Mouse (Mus musculus) cerebellum, postnatal 25 days (tissue): Measurements from ENCODE around the gene Scg5.

Experiments used
- DNase-seq, 2 experiments: peaks; one replicate each; pipeline ENCODE4 v3.0.0; 2021; ENCODE audit warnings: mixed read lengths in 2 of 2

Gene Scg5

DNA sequence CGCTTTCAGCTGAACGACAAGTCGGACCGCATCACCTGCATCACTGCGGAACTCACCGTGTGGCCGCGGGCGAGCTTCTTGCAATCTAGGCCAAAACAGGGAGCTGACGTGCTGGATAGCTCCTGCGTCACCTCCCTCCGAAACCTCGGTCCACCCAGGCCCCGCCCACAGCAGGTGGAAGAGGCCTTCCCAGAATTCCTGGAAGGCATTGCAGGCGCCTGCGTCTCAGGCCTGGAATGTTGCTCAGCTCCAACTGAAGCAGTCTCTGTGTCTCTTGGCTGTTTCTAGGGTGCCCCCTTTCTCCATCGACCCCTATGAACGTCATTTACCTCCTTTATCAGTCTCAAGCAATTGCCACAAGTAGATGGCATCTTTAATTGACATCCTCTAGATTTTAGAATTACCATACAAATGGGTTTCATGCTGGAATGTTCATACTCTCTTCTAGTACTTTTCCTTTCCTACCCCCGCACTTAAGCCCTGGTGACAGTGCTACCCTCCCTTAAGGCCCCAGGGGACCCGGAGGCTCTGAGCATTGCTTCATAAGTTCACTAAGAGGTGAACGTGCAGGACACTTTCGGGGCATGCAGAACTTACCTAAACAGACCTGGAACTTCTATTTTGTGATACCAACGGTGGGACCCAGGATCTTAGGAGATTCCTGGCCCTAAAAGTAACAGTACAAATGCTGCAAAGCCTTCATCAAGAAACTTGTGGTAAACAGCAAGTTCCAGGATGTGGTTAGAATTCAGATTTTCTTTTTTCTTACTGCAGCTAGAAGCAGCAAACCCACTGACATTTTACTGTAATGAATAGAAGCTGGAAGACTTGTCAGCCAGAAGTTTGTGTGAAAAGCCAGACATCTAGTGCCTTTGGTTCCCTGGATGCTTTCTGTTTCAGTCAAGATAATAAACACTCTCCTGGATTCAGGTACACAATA, at the start of gene Scg5:
TSS of gene Scg5 (minus strand) at position 179 of the 940 bp plus-strand sequence.
- DNase-seq = peak; percentile 93 to 96

- DNase-seq = no peak
Measured at GRCm38 (mm10) chr2:113870115-113870514, 41.2 kb upstream of the Scg5 start.

- no peak for DNase-seq
Measured at GRCm38 (mm10) chr2:113868404-113868803, 39.5 kb upstream of the Scg5 start.

DNA sequence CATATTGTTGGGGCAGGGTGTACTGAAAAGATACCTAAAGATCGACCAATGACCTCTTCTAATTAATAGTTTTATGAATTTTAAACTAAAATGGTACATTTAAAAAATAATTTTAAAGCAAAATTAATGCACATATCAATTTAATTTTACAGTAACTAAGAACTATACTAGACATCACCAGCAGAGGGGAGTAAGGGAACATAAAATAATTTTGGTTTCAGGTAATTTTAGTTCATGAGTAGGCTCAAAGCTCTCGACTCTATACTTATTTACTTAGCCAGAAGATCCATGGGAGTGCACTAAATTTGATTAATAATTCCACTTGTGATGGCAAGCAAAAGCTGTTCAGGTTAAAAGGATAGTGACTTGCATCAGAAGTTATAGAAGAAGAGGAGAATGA, 37.2 kb upstream of the Scg5 start:
- no peak for DNase-seq

DNA sequence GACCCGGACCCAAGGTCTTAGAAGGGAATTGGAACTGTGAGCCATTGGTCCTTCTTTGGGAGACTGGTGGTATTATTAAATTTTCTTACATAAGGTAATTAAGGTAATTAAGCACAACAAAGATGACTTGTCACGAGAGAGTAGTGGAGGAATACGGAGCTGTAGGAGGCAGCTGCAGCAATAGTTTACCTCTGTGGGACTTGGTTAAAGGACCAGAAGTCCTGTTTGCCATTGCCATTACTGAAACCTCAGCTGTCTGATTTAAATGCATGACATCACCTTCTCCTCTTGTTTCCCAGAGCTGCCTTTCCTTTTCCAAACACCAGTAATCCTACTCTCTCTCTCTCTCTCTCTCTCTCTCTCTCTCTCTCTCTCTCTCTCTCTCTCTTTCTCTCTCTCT, 20.2 kb upstream of the Scg5 start:
- DNase-seq = no peak

- peak; percentile 93 to 94 for DNase-seq
Measured at GRCm38 (mm10) chr2:113848245-113849121, 19.6 kb upstream of the Scg5 start, which contains the start of gene Arhgap11a. TSS of gene Arhgap11a (minus strand) at chr2:113848661.

DNA sequence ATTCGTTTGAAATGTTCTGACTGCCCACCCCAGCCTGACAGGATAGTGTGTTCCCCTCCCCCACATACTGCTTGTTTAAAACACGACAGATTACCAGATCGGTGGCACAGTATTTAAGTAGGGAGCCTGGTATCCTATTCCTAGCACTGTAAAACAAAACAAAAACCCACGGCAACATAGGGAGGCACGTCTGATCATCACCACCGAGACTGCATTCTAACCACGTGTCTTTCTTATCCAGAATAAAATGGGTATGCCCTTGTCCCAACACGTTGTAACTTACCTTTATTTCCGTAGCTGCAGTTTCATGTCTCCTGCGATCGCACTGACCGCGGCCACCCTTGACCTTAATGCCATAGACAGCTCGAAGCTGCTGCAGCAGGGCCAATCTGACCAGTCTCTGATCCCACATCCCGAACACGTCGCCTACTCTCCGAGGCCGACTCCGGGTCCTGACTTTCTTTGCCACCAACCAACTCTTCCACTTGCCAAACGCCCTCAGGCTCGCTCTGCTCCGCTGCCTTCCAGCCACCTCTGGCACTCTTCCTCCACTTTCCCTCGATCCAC, 18.8 kb upstream of the Scg5 start:
- peak; percentile 15 to 17 for DNase-seq

DNA sequence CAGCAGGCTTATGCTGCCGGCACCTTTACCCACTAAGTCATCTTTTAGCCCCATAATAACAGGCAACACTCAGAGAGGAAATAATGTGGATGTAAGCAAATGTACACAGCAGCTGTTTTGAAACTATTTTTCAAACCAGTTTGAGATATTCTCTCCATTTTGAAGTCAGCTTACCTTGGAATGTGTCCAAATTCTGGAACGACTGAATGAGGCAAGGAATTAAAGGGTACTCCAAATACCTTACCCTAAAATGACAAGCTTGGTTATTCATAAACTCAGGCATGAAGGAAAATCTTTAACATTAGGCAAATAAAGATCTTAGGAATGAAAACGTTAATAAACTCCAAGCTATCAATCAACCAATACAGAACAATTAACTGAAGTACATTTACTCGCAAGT, 16.2 kb upstream of the Scg5 start:
- no peak for DNase-seq

DNA sequence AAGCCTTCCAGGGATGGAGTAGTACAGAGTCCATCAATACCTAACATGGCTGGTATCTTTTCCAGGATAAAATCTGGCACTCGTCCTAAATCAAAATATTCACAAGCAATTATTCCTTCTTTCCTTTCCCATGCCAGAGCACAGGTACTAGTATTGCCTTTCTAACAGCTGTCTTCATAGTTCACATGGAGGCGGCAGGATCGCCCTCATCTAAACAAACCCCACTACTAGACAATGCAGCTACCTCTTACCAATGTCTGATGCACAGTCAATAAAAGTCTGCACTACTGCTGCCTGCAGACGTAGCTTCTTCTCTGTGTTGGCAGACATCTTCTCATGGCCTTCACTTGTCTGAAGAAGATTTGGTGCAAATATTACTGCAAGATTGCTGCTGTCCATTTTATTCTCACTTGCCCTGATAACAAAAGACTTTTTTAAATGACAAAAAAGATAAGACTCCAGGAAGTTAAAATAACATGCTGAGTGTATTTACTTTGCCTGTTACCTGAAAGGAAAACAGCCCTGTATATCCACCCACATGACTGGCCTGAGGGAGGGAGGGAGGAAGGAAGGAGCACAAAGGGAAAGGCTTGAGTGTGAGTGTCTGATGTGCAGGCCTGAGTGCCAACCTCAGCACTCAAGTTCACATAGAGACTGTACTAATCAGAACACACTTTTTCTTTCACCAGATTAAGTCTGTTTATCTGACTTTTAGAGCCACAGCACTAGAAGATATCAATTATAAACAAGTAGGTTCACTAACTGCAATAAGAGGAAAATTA, 12.9 kb upstream of the Scg5 start:
- DNase-seq = no peak

DNA sequence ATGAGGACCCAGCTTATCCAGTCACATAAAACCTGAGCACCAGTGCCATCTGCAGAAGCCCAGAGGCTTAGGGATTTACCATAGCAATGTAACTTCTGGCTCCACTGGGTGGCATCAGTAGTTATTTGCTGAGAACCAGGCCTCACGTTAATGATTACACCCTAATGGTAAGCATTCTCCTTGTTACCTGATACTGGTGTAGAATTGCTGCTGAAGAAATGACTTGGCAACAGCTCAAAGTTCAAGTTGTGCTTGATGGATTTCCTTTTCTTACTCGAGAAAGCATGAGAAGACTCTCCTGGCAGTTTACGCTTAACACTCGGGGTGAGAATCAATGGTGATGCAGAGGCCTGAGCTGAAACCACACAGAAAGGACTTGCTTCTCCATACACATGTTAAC, 10.6 kb upstream of the Scg5 start:
- no peak for DNase-seq

DNA sequence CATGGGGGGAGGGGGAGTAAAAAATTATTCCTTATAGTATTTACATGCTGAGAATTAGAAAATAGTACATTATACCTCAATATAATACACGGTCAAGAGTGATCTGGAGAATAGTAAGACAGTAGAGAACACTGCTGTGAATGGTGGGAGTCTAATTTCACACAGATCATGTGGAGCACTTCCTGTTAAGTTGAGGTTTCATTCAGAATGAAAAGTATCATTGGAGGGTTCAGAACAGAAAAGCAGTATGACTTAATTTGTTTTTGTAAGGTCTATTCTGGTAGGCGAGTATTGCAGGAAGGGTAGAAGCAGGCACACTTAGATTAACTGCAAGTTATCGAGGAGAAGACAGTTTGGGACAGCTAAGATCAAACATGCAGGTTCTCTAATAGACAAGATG, 6.3 kb upstream of the Scg5 start:
- no peak for DNase-seq

GRCm38 (mm10) chr2:113828086-113828942, 607 bp downstream of the Scg5 start:
- peak; percentile 38 to 39 for DNase-seq

DNA sequence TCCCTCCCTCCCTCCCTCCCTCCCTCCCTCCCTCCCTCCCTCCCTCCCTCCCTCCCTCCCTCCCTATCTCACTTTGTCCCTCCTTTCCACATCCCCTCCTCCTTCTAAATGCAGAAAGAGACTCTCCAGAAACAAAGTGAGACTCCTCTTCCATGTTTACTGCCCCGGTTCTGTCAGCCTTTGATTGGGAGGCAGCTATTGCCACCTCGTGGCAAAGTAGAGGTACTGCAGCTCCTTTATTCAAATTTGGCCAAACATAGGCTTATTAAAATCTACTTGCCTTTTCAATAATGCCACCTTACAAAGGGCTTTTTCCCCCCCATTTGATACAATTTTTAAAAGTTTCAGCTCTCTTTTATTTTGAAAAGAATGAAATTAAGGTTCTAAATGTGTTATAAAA, 5.0 kb downstream of the Scg5 start:
- DNase-seq = peak; percentile 50 to 61

GRCm38 (mm10) chr2:113822367-113822766, 6.6 kb downstream of the Scg5 start:
- DNase-seq = no peak

- DNase-seq = no peak
Measured at GRCm38 (mm10) chr2:113821176-113821734, 7.7 kb downstream of the Scg5 start.

DNA sequence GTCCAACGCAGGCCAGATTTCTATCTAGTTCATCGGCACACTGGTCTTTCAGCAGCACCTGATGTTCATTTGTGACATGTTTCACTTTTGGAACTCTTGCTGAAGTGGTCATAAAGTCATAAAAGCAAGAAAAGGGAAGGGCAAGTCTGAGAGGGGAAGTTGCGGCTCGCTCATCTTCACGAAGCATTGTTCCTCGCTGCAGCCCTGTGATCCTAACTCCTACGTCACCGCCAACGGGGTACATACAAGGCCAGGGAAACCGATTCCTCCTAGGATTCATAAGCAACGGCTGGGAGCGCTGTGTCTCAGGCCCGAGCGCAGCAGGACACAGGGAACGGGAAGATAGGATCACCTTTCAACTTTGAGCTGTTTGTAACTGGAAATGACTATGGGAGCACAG, 8.8 kb downstream of the Scg5 start:
- no peak for DNase-seq

- peak in 1 of 2 experiments; percentile 33 for DNase-seq
Measured at GRCm38 (mm10) chr2:113817681-113818606, 11.0 kb downstream of the Scg5 start.

- DNase-seq = peak; percentile 77 to 85
Measured at GRCm38 (mm10) chr2:113807640-113808039, 21.3 kb downstream of the Scg5 start.

GRCm38 (mm10) chr2:113806851-113807577, 21.9 kb downstream of the Scg5 start:
- DNase-seq = peak; percentile 56 to 66
